Mouse (Mus musculus) layer of hippocampus, postnatal 25 days (tissue): ENCODE data around the gene Casc3. TPM values are rescaled to one million over a fixed set of nuclear protein-coding genes. Genes with fewer than 3 reads are reported as not detected.
A peak's percentile ranks its signal among the peaks of the same experiment; 100 is the strongest.

ENCODE experiments used
- DNase-seq, 2 experiments: peaks; one replicate each; pipeline ENCODE4 v3.0.0; 2022; ENCODE audit warnings: mixed read lengths in 2 of 2, low spot score in 1 of 2; ENCODE audit errors: extremely low spot score in 1 of 2
- total RNA-seq, 2 experiments: library from RNA; stranded (reverse); gene quantifications; 2 replicates each; pipeline ENCODE4 v1.2.3; 2021

Gene Casc3
- 10 to 100 TPM; 53.3 to 60.6 TPM for total RNA-seq

DNA sequence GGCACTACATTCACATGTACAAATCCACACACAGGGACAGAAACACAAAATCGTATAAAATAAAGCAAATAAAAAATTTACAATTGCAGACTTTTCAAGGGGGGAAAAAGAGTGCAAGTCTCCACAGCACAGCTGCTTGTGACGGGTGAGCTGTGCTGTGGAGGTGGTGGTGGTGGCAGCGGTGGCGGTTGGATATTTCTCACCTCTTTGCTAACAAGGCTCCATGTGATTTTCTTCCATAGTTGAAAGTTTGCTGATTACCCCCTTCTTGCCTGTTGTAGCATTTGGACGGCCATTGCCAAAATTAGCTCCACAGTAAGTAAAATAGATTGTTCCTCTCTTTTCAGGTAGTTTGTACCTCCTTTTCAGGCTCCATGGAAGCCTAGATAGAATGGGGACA lies at the start of gene Casc3:
Gene Casc3, plus strand, starts transcription at position 301 of the 400 bp plus-strand sequence.
- no peak for DNase-seq

DNA sequence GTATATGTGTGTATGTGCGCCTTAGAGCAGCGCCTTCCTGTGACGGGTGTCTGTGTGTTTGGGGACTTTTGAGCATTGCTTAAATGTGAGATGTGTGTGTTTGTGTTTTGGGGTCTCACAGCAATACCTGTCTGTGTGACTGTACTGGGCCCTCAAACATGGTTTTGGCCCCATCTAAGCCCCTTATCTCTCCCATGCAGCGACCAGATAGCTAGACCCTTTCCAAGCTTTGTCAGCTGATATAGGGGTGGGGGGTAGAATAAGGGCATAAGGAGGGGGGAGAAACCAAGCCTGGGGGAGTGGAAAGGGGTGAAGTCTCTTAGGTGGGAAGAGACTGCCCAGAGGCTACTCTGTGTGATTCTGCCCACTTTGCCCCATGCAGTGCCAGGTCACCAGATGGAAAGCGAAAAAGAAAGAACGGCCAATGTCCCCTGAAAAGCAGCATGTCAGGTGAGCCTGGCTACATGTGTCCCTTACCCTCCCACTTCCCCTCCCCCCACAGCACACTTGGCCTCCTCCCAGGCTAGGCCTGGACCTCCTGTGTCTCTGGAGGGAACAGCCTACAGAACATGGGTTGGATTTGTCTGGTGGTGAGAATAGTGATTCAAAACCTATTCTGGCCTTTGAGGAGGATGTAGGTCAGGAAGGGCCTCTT lies 48.9 kb upstream of the Casc3 start:
- DNase-seq: no peak

DNA sequence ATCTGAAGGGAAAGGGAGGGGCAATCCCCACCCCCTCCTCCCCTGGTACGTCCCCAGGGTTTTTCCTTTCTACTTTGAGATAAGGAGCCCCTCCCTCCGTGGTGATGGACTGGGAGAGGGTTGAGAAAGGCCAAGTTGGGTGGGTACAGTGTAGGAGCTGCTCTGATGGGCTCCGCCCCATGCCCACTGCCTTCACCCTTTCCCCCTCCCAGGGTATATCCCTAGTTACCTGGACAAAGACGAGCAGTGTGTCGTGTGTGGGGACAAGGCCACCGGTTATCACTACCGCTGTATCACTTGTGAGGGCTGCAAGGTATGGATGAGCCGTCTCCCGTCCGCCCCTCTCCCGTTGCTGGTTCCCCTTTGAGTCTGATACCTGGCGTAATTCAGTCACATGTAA lies 48.0 kb upstream of the Casc3 start:
- no peak for DNase-seq

DNA sequence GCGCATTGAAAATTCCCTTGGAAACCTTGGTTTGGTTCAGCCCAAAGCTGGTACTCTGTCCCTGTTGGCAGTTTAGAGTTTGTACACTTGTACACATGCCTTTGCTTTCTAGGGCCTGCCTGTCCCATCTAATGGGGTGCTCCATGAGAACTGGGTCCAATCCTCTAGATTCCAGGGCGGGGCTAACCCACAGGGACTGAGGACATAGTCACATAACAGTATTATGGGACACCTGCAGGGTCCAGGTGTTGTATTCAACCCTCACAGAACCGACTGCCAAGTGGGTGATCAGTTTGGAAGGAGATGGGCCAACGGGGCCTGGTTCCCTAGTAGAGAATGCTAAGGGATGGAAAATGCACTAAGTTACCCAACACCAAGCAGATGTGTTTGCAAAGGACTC lies 42.8 kb upstream of the Casc3 start:
- no peak for DNase-seq

DNA sequence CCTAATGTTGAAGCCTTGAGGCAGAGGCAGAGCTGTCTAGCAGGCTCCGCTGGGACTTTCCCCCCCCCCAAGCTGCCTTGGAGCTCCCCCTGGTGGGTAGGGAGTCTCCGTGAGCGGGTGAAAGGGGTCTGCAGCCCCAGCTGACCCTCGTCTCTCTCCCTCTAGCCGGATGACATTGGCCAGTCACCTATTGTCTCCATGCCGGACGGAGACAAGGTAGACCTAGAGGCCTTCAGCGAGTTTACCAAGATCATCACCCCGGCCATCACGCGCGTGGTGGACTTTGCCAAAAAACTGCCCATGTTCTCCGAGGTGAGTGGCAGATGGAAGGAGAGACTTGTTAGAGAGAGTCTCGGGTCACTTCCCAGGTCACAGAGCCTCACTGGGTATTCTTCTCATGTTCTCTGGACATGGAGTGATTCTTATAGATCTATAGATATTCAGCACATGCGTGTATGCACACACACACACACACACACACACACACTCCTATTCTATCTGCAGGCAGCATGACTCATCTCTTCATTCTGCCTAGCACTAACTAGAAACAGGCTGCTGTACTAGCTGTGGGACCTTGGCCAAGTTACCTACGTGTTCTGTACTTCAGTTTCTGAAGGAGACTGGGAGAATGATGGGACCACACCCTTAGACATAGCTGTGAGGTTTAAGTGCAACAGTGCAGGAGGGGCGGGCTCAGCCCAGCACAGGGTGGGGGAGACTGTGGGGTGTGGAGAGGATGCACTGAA lies 41.8 kb upstream of the Casc3 start:
- peak in 1 of 2 experiments; percentile 33 for DNase-seq

DNA sequence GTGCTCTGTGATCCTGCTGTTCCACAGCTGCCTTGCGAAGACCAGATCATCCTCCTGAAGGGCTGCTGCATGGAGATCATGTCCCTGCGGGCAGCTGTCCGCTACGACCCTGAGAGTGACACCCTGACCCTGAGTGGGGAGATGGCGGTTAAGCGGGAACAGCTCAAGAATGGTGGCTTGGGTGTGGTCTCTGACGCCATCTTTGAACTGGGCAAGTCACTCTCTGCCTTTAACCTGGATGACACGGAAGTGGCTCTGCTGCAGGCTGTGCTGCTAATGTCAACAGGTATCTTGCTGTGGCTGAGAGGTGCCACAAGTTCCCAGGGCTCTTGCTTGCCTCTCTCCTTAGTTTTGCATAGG lies 41.2 kb upstream of the Casc3 start:
- no peak for DNase-seq

DNA sequence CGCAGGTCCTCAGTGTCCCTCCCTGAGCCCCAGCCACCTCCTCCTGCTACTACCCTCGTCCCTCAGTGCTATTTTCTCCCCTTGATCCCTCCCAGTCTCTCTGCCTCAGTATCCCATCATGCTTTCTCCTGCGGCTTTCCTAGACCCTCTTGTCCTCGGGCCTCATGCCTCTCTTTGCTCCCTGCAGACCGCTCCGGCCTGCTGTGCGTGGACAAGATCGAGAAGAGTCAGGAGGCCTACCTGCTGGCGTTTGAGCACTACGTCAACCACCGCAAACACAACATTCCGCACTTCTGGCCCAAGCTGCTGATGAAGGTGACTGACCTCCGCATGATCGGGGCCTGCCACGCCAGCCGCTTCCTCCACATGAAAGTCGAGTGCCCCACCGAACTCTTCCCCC lies 40.6 kb upstream of the Casc3 start:
- no peak for DNase-seq

DNA sequence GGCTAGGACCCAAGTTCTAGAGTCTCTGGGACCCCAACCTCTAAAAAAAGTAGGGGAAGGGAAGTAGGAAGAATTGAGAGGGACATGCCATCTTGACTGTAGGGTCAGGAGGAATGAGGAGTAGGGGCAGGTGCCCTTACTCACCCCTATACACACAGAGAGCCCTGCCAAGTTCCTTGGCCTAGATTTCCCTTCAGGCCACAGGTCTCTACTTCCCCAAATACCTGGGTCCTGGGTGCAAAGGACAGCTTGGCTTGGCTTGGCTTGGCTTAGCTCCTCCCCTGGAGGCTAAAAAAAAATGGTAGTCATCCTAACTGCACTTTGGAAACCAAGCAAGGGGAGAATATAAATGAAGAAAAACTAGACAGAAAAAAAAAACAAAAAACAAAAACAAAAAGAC lies 40.0 kb upstream of the Casc3 start:
- no peak for DNase-seq

DNA sequence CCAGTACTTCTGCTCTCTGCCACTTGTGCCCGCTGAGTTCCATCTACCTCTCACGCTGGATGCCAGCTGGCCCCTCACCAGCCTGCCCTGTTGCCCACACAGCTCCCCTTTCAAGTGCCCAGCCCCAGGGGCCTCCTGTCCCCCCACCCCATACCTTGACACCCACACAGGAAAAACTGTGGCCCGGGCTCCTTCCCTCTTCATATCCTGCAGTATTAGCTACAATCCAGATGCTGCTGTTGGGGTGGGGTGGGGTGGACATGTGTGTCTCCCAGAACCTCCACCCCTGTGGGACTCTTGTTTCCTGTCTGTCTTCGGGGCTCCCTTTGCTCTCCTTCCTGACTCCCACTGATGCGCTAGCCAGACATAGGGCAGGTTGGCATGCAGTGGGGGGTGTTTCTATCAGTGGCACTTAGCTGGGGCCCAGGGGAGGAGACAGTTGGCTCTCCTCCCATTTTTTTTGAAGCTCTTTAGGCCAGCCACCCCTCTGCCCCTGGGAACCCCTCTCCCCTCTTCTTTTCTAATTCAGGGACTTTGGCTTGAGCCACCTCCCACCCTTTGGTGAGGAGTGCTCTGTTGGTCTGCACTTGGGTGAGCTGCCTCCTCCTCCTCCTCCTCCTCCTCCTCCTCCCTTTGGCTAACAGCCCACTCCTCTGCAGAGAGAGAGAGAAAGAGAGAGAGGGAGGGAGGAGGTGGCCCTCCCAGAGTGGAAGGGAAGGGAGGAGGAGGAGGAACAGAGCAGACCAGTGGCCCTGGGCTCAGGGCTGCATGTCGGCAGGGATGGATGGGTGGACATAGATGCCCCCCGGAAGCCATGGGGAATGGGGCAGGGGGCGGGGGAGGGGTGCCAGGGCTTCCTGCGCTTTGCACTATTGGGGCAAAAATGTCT lies 39.0 kb upstream of the Casc3 start:
- DNase-seq: no peak

DNA sequence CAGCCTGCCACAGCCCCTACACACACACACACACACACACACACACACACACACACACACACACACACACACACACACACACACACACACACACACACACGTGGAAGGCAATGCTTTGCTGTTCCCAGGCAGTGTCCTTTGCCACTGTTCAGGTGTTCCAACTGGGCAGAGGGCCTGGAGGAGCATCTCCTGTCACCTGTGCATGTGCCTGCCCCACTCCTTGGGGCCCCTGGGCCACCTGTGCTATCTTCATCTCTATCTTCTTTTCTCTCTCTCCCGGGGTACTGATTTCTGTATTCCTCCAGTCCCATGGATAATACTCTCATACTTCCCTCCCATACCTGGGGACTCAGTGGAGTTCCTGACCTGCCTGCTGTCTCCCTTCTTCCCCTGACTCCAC lies 38.4 kb upstream of the Casc3 start:
- DNase-seq: no peak

DNA sequence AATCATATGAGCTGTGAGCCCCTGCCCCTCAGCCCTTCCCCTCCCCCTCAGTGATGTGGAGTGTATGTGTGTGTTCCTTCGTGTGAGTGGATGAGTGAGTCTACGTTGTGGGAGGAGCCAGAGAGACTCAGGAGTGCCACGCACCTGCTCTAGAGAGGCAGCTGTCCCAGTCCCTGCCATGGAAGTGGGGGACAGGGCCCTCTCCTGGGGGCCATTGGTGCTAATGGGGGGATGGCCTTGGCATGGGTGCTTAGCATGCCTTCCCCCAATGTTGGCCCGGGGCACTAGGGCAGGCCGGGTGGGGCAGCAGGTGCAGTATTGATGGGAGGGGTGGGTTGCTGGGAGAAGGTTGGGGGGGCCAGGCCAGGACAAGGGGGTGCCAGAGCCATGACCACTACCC lies 37.9 kb upstream of the Casc3 start:
- DNase-seq: no peak

DNA sequence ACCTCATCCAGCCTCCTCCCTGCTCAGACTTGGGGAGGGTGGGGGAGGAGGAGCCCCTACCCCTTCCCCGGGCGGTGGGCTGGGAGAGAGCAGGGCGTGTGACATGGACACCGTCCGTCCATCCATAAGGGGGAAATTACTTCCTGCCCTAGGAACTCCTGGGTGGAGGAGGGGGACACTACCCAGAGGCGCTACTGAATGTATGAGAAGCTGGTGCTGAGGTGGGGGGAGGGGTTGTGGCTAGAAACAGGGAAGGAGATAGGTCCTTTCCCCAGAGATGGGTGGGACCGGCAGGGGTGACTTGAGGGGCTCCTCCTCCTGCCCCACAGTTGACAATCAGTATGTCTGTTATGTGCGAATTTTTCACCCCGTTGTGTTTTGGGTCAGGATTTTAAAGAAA lies 37.4 kb upstream of the Casc3 start:
- DNase-seq: peak; percentile 40 to 53

DNA sequence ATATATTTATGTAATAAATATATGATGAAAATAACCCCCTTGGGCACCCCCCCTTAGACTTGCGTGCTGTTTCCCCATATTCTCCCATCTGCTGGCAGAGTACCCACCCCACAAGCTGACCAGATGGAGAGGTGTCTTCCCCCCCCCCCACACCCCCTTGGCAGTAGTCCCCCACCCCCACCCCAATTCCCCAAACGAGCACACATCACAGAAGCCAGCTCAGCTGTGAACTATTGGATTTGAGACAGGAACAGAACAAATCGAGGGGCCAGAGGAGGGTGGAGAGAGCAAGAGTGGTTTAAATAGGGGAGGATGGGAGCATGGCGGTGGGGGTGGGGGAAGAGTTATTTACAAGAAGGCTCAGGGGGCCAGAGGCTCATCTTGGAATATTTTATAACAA lies 37.0 kb upstream of the Casc3 start:
- DNase-seq: peak in 1 of 2 experiments; percentile 39

DNA sequence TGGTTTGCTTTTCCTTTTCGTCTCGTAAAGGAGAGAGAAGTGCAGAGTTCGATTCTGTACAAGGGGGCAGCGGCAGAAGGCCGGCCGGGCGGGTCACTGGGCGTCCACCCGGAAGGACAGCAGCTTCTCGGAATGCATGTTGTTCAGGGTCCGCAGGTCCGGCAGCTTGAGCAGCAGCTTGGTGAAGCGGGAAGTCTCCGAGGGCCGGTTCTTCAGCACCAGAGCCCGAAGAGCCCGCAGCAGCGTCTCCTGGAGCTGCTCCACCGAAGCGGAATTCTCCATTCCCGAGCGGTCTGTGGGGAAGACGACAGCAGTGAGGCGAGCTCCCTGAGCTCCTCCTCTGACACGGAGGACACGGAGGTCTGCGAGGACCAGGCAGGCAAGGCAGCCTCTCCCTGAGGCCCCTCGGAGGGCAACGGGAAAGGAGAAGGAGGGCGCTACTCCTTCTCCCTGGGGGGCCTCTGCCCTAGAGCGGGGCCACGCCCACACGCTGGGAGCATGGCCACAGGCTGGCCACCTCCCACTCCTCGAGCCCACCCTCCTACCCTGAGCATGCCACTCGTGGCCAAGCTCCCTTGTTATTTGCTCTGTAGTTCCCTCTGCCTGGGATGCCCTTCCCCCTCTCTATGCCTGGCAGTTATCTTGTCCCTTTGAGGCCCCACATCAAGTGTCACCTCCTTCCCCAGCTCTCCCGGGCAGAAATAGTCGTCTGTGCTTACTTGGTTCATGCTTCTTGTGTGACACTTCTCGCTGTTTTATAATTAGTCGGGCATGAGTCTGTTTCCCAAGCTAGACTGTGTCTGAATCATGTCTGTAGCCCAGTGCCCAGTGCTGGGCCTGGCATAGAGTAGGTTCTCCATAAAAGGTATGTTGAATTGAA lies 36.3 kb upstream of the Casc3 start:
- peak; percentile 24 to 48 for DNase-seq

DNA sequence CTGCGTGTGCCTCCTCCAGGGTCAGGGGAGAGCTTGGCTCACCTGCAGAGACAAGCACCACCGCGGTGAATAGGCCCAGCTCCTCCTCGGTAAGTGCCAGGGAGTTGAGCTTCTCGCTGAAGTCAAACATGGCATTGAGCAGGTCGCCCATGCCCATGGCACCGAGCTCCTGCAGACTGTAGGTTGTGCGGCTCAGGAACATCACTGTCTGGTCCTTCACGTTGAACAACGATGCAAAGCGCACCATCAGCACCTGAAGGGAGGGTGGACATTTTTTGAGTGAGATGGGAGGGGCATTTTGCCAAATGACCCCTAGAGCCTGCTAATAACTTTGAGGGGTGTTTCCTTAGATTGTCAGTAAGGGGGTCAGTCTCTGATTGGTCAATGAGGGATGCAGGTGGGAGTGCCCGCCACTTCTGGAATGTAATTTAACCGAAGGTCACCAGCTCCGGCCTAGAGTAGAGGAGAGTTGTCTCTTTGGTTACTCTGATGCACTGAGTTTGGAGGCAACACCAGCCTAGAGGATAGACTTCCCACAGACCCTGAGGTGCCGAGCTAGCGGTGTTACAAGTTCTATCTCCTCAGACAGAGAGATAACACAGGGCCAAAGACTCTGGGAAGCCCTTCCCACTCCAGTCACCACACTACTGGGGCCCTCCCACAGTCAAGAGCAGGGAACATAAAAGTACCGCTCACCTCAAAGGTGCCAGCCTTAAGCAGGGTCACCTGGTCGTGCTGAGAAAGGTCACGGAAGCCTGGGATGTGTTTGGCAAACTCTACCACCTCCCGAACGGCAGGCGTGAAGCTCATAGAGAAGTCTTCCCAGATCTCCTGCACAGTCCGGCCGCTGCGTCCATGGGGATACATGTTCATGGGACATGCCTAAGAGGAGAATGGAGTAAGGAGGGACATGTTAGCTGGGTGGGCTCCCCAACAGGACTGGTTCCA lies 35.4 kb upstream of the Casc3 start:
- DNase-seq: peak; percentile 39 to 46

DNA sequence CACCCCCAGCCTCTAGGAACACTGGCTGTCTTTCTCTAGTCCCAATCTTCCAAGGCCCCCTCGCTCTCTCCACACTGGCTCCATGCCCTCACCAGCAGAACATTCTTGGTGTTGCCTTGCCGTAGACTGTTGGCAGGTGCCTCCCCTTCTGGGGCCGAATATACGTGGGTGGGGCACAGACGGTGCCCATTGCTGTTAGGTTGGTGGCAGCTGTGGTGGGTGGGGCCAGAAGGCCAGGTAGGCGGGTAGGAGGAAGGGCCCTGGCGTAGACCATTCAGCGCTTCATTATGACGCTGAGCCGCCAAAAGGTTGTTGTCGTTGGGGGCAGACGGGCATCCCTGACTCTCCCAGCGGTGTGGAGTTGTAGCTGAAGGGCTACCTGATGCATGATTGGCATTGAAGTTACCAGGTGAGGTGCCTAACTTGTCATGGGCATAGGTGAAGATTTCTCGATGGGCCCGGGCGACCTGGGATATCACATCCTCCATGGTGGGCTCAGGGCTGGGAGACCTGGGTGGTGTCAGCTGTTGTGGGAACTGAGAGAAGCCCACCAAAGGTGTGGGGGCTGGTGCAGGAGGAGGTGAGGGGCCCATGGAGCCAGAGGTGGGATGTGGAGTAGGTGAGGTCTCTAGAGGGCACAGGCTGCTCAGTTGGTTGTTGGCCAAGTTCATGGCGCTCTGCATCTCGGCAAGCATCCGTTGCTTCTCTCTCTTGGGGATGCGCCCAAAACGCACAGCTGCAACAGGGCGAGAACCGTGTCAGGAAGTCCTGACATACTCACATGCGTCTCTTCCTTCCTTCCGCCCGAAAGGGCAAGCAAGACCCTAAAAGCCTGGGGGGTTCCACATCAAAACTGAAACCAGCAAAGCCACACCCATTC lies 34.4 kb upstream of the Casc3 start:
- DNase-seq: peak; percentile 55 to 69

DNA sequence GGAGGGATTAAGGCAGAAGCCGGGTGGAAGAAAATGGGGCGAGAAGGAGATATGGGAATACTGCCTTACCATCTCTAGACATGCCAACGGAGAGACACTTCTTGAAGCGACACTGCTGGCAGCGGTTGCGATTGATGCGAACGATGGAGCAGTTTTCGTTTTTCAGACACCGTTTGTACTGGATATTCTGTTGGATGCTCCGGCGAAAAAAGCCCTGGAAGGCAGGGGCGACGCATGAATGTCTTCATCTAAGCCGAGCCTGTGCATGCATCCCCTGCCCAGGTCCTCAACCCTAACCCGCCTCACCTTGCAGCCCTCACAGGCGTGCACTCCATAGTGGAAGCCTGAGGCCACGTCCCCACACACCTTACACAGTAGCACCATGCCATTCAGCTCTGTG lies 33.6 kb upstream of the Casc3 start:
- DNase-seq: peak in 1 of 2 experiments; percentile 16

DNA sequence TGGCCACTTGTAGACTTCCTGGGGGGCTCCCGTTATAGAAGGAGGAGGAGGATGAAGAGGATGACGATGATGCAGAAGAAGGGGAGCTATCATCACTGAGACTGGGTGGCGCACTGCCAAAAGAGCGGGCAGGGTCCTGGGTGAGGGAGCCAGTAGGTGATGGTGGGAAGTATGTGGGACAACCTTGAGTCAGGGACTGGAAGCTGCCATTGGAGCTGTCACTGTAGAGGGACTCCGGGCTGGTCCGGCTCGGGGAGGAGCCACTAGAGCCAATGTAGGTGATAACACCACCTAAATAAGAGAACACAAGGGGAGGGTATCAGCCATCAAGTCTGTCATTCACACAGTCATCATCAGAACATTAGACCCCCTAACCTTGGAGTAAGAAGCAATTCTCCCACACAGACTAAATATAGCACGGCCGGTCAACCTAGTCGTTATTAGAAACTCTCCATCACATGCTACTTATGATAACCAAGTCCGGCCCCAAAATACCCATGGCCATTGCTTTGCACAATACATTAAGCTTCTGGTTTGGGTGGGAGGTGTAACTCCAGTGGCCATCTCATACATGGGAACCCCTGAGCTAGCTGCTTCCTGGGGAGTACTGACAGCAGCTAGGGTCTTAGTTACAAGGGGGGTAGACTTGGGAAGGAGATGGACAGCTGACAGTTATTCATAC lies 32.7 kb upstream of the Casc3 start:
- DNase-seq: peak; percentile 31 to 57
